Mouse (Mus musculus) lung, adult 2 months (tissue): ENCODE data around the gene Dock9.

ENCODE experiments used
- CTCF ChIP-seq: fragments of 200-500 bp; IDR thresholded peaks from 2 replicates; pipeline ENCODE4 v1.5.1; 2011; ENCODE audit warnings: mild to moderate bottlenecking, low read length, control low read depth; ENCODE audit not compliant: insufficient read depth
- POLR2A ChIP-seq: fragments of 200-500 bp; IDR thresholded peaks from 2 replicates; pipeline ENCODE4 v1.6.1; 2011; ENCODE audit warnings: low read depth, mild to moderate bottlenecking, control low read depth, low read length, borderline replicate concordance; ENCODE audit errors: extremely low read depth

GRCm38 (mm10) chr14:121827091-121827490 is 29.5 kb upstream of the Dock9 start:
- no peak for TF ChIP-seq CTCF
- no peak for TF ChIP-seq POLR2A
